Mouse (Mus musculus): ENCODE data around the gene Gm11568. TPM values are rescaled to one million over a fixed set of nuclear protein-coding genes. Genes with fewer than 3 reads are reported as not detected.
"Not testable (repeated sequence)": the region's sequence is repeated elsewhere in the genome, so short reads cannot be mapped to it uniquely, and the experiment has no call there.

Gene Gm11568
- not detected in 2 replicates for polyA plus RNA-seq (2015; fragmentation: Nextera tagmentation; extraction: Ambion mirVana)

- H3K27me3 ChIP-seq: no peaks in the 10 kb centered on the region
- no peak within 1 kb of the TSS for H3K4me2 ChIP-seq
- no peak within 1 kb of the TSS for H3K4me3 ChIP-seq
- ATAC-seq (ENCODE audit: insufficient number of reproducible peaks, low FRiP score, low TSS enrichment, low read depth): no peak
- H3K27ac ChIP-seq: no peak within 1 kb of the TSS
- H3K4me1 ChIP-seq: no peaks in the 10 kb centered on the region
- no peaks in the 10 kb centered on the region for H3K36me3 ChIP-seq
- no peaks in the 10 kb centered on the region for H3K9me3 ChIP-seq
- no peak within 1 kb of the TSS for H3K9ac ChIP-seq
- 80% methylated on average over 2 of the region's 2 CpGs for WGBS
Observed at GRCm38 (mm10) chr11:99857617-99858016, at the start of gene Gm11568. Gene Gm11568 (plus strand): TSS chr11:99857917.

GRCm38 (mm10) chr11:99809792-99810191 lies 47.9 kb upstream of the Gm11568 start, which contains the start of gene Krtap4-13:
Gene Krtap4-13 (minus strand): TSS chr11:99809892.
- H3K4me2 ChIP-seq; H3K4me3 ChIP-seq; H3K4me1 ChIP-seq; H3K27ac ChIP-seq; ATAC-seq (ENCODE audit: insufficient number of reproducible peaks, low FRiP score, low TSS enrichment, low read depth); H3K27me3 ChIP-seq; H3K9me3 ChIP-seq; H3K36me3 ChIP-seq; H3K9ac ChIP-seq: not testable (repeated sequence)

- H3K4me2 ChIP-seq; ATAC-seq (ENCODE audit: insufficient number of reproducible peaks, low FRiP score, low TSS enrichment, low read depth); H3K9me3 ChIP-seq; H3K27me3 ChIP-seq; H3K4me1 ChIP-seq; H3K27ac ChIP-seq; H3K4me3 ChIP-seq; H3K9ac ChIP-seq; H3K36me3 ChIP-seq: not testable (repeated sequence)
- WGBS: 78% methylated on average over 2 of the region's 2 CpGs
Observed at GRCm38 (mm10) chr11:99815566-99815965, 42.2 kb upstream of the Gm11568 start, which contains the start of gene Gm11564. Gene Gm11564 (minus strand): TSS chr11:99815666.

- no peak within 1 kb of the TSS for H3K4me2 ChIP-seq
- no peak for ATAC-seq (ENCODE audit: insufficient number of reproducible peaks, low FRiP score, low TSS enrichment, low read depth)
- 63% methylated on average over 1 of the region's 1 CpGs for WGBS
- H3K9ac ChIP-seq: no peak within 1 kb of the TSS
- no peak within 1 kb of the TSS for H3K4me3 ChIP-seq
- no peak within 1 kb of the TSS for H3K27ac ChIP-seq
- H3K36me3 ChIP-seq: no peaks in the 10 kb centered on the region
- no peaks in the 10 kb centered on the region for H3K9me3 ChIP-seq
- no peaks in the 10 kb centered on the region for H3K27me3 ChIP-seq
- no peaks in the 10 kb centered on the region for H3K4me1 ChIP-seq
Observed at GRCm38 (mm10) chr11:99837966-99838365, 19.8 kb upstream of the Gm11568 start, which contains the start of gene 2300003K06Rik. Gene 2300003K06Rik (minus strand): TSS chr11:99838066.

GRCm38 (mm10) chr11:99842185-99842584 lies 15.5 kb upstream of the Gm11568 start:
- Histone ChIP-seq H3K27ac (no peak overlapping the region), H3K36me3 (no peaks in the 10 kb centered on the region), H3K27me3 (no peaks in the 10 kb centered on the region), H3K4me1 (no peaks in the 10 kb centered on the region), H3K9ac (no peak overlapping the region), H3K4me2 (no peak overlapping the region), H3K9me3 (no peaks in the 10 kb centered on the region), H3K4me3 (no peak overlapping the region)
- no peak for ATAC-seq (ENCODE audit: insufficient number of reproducible peaks, low FRiP score, low TSS enrichment, low read depth)
- WGBS: 32% methylated on average over 1 of the region's 1 CpGs

- H3K4me1 ChIP-seq: no peaks in the 10 kb centered on the region
- H3K27me3 ChIP-seq: no peaks in the 10 kb centered on the region
- no peak overlapping the region for H3K9ac ChIP-seq
- ATAC-seq (ENCODE audit: insufficient number of reproducible peaks, low FRiP score, low TSS enrichment, low read depth): no peak
- H3K4me2 ChIP-seq: no peak overlapping the region
- no peak overlapping the region for H3K4me3 ChIP-seq
- no peaks in the 10 kb centered on the region for H3K9me3 ChIP-seq
- no peak overlapping the region for H3K27ac ChIP-seq
- 86% methylated on average over 2 of the region's 2 CpGs for WGBS
- no peaks in the 10 kb centered on the region for H3K36me3 ChIP-seq
Observed at GRCm38 (mm10) chr11:99846746-99847145, 11.0 kb upstream of the Gm11568 start.

GRCm38 (mm10) chr11:99851508-99851907 lies 6.2 kb upstream of the Gm11568 start, which contains the start of gene Krtap4-16:
Gene Krtap4-16 (minus strand): TSS chr11:99851608.
- H3K27ac ChIP-seq: no peak within 1 kb of the TSS
- H3K4me1 ChIP-seq: no peaks in the 10 kb centered on the region
- no peak within 1 kb of the TSS for H3K4me3 ChIP-seq
- no peaks in the 10 kb centered on the region for H3K27me3 ChIP-seq
- H3K4me2 ChIP-seq: no peak within 1 kb of the TSS
- no peaks in the 10 kb centered on the region for H3K36me3 ChIP-seq
- no peak within 1 kb of the TSS for H3K9ac ChIP-seq
- no peak for ATAC-seq (ENCODE audit: insufficient number of reproducible peaks, low FRiP score, low TSS enrichment, low read depth)
- no peaks in the 10 kb centered on the region for H3K9me3 ChIP-seq

- Histone ChIP-seq H3K4me2 (no peak overlapping the region), H3K27ac (no peak overlapping the region), H3K9me3 (no peaks in the 10 kb centered on the region), H3K36me3 (no peaks in the 10 kb centered on the region), H3K4me1 (no peaks in the 10 kb centered on the region), H3K4me3 (no peak overlapping the region), H3K27me3 (no peaks in the 10 kb centered on the region), H3K9ac (no peak overlapping the region)
- no peak for ATAC-seq (ENCODE audit: insufficient number of reproducible peaks, low FRiP score, low TSS enrichment, low read depth)
- 61% methylated on average over 3 of the region's 3 CpGs for WGBS
Observed at GRCm38 (mm10) chr11:99854121-99854520, 3.6 kb upstream of the Gm11568 start.

- no peaks in the 10 kb centered on the region for H3K4me1 ChIP-seq
- WGBS: 70% methylated on average over 2 of the region's 2 CpGs
- ATAC-seq (ENCODE audit: insufficient number of reproducible peaks, low FRiP score, low TSS enrichment, low read depth): no peak
- H3K27me3 ChIP-seq: no peaks in the 10 kb centered on the region
- no peak overlapping the region for H3K9ac ChIP-seq
- no peaks in the 10 kb centered on the region for H3K9me3 ChIP-seq
- H3K4me3 ChIP-seq: no peak overlapping the region
- no peak overlapping the region for H3K4me2 ChIP-seq
- H3K27ac ChIP-seq: no peak overlapping the region
- H3K36me3 ChIP-seq: no peaks in the 10 kb centered on the region
Observed at GRCm38 (mm10) chr11:99858761-99859160, 1.0 kb downstream of the Gm11568 start.

- H3K4me3 ChIP-seq; H3K4me1 ChIP-seq; H3K9ac ChIP-seq; ATAC-seq (ENCODE audit: insufficient number of reproducible peaks, low FRiP score, low TSS enrichment, low read depth); H3K9me3 ChIP-seq; H3K4me2 ChIP-seq; H3K27me3 ChIP-seq; H3K27ac ChIP-seq; H3K36me3 ChIP-seq: not testable (repeated sequence)
- WGBS: 51% methylated on average over 1 of the region's 1 CpGs
Observed at GRCm38 (mm10) chr11:99864176-99864575, 6.5 kb downstream of the Gm11568 start, which contains the start of gene Gm11559. Gene Gm11559 (plus strand): TSS chr11:99864476.

- not testable (repeated sequence) for H3K27me3 ChIP-seq; H3K9ac ChIP-seq; H3K9me3 ChIP-seq; H3K4me3 ChIP-seq; H3K27ac ChIP-seq; H3K4me2 ChIP-seq; H3K4me1 ChIP-seq; H3K36me3 ChIP-seq; ATAC-seq (ENCODE audit: insufficient number of reproducible peaks, low FRiP score, low TSS enrichment, low read depth)
- 60% methylated on average over 1 of the region's 1 CpGs for WGBS
Observed at GRCm38 (mm10) chr11:99873089-99873488, 15.4 kb downstream of the Gm11568 start, which contains the start of gene Krtap9-1. Gene Krtap9-1 (plus strand): TSS chr11:99873389.

- 31% methylated on average over 1 of the region's 1 CpGs for WGBS
- not testable (repeated sequence) for H3K9ac ChIP-seq; H3K27me3 ChIP-seq; H3K4me1 ChIP-seq; H3K9me3 ChIP-seq; H3K4me3 ChIP-seq; H3K4me2 ChIP-seq; H3K27ac ChIP-seq; H3K36me3 ChIP-seq; ATAC-seq (ENCODE audit: insufficient number of reproducible peaks, low FRiP score, low TSS enrichment, low read depth)
Observed at GRCm38 (mm10) chr11:99878887-99879286, 21.2 kb downstream of the Gm11568 start, which contains the start of gene Gm11567. Gene Gm11567 (plus strand): TSS chr11:99879187.

- no peak within 1 kb of the TSS for H3K4me3 ChIP-seq
- H3K27ac ChIP-seq: no peak within 1 kb of the TSS
- no peak within 1 kb of the TSS for H3K9ac ChIP-seq
- H3K27me3 ChIP-seq: no peaks in the 10 kb centered on the region
- H3K9me3 ChIP-seq: no peaks in the 10 kb centered on the region
- no peak within 1 kb of the TSS for H3K4me2 ChIP-seq
- H3K36me3 ChIP-seq: no peaks in the 10 kb centered on the region
- WGBS: 75% methylated on average over 2 of the region's 2 CpGs
- H3K4me1 ChIP-seq: no peaks in the 10 kb centered on the region
- no peak for ATAC-seq (ENCODE audit: insufficient number of reproducible peaks, low FRiP score, low TSS enrichment, low read depth)
Observed at GRCm38 (mm10) chr11:99907620-99908019, 49.9 kb downstream of the Gm11568 start, which contains the start of gene Krtap31-1. Gene Krtap31-1 (plus strand): TSS chr11:99907920.
